Mouse (Mus musculus): Measurements from ENCODE around the gene Tcf7. TPM values are rescaled to one million over a fixed set of nuclear protein-coding genes. Genes with fewer than 3 reads are reported as not detected.

Gene Tcf7
- polyA plus RNA-seq, 1 experiment, result 2.6 TPM

- Histone ChIP-seq H3K4me3 (replicated peaks; ENCODE audit: control insufficient read depth, low read depth, low read length) (no peak overlapping the region), H3K27ac (ENCODE audit: control insufficient read depth, insufficient read depth, low read depth, low read length, poor library complexity) (no peak overlapping the region), H3K4me1 (ENCODE audit: control insufficient read depth, insufficient read depth, low read length) (no peaks in the 10 kb centered on the region; the same call in 1 of the 2 replicates)
- no peak for TF ChIP-seq CTCF (IDR thresholded peaks at IDR 0.05; ENCODE audit: control insufficient read depth, insufficient read depth, low read length)
- TF ChIP-seq POLR2A (IDR thresholded peaks at IDR 0.05; ENCODE audit: borderline replicate concordance, control insufficient read depth, low read depth, low read length), result no peak
These were observed 48.3 kb downstream of the Tcf7 start for GRCm38 (mm10) chr11:52234509-52234908.

GRCm38 (mm10) chr11:52233906-52234305 is 48.9 kb downstream of the Tcf7 start:
- H3K27ac ChIP-seq (ENCODE audit: control insufficient read depth, insufficient read depth, low read depth, low read length, poor library complexity), result no peak overlapping the region
- H3K4me1 ChIP-seq (ENCODE audit: control insufficient read depth, insufficient read depth, low read length), result no peaks in the 10 kb centered on the region; the same call in 1 of the 2 replicates
- H3K4me3 ChIP-seq (replicated peaks; ENCODE audit: control insufficient read depth, low read depth, low read length), result no peak overlapping the region
- 95% methylated on average over 1 of the region's 1 CpGs for WGBS
- TF ChIP-seq CTCF (IDR thresholded peaks at IDR 0.05; ENCODE audit: control insufficient read depth, insufficient read depth, low read length), result no peak
- no peak for TF ChIP-seq POLR2A (IDR thresholded peaks at IDR 0.05; ENCODE audit: borderline replicate concordance, control insufficient read depth, low read depth, low read length)

GRCm38 (mm10) chr11:52233043-52233653 is 49.7 kb downstream of the Tcf7 start:
- no peaks in the 10 kb centered on the region; the same call in 1 of the 2 replicates for H3K4me1 ChIP-seq (ENCODE audit: control insufficient read depth, insufficient read depth, low read length)
- 9% methylated on average over 3 of the region's 3 CpGs for WGBS
- H3K4me3 ChIP-seq (replicated peaks; ENCODE audit: control insufficient read depth, low read depth, low read length), result peak overlapping the region; percentile 36
- TF ChIP-seq CTCF (IDR thresholded peaks at IDR 0.05; ENCODE audit: control insufficient read depth, insufficient read depth, low read length) (no peak), POLR2A (IDR thresholded peaks at IDR 0.05; ENCODE audit: borderline replicate concordance, control insufficient read depth, low read depth, low read length) (no peak)
- no peak overlapping the region for H3K27ac ChIP-seq (ENCODE audit: control insufficient read depth, insufficient read depth, low read depth, low read length, poor library complexity)

GRCm38 (mm10) chr11:52231606-52232541 is 50.9 kb downstream of the Tcf7 start, which contains the start of gene Skp1a:
TSS of gene Skp1a (plus strand) at chr11:52231995.
- H3K4me3 ChIP-seq (replicated peaks; ENCODE audit: control insufficient read depth, low read depth, low read length), result peak within 1 kb of the TSS; percentile 82
- TF ChIP-seq CTCF (IDR thresholded peaks at IDR 0.05; ENCODE audit: control insufficient read depth, insufficient read depth, low read length), result no peak
- peak; percentile 100 for TF ChIP-seq POLR2A (IDR thresholded peaks at IDR 0.05; ENCODE audit: borderline replicate concordance, control insufficient read depth, low read depth, low read length)
- peak within 1 kb of the TSS; percentile 100 for H3K27ac ChIP-seq (ENCODE audit: control insufficient read depth, insufficient read depth, low read depth, low read length, poor library complexity)
- under 1% methylated on average over 87 of the region's 87 CpGs for WGBS
- H3K4me1 ChIP-seq (ENCODE audit: control insufficient read depth, insufficient read depth, low read length), result no peaks in the 10 kb centered on the region; the same call in 1 of the 2 replicates

- Histone ChIP-seq H3K4me3 (replicated peaks; ENCODE audit: control insufficient read depth, low read depth, low read length) (no peak overlapping the region), H3K27ac (ENCODE audit: control insufficient read depth, insufficient read depth, low read depth, low read length, poor library complexity) (no peak overlapping the region), H3K4me1 (ENCODE audit: control insufficient read depth, insufficient read depth, low read length) (no peaks in the 10 kb centered on the region; the same call in 1 of the 2 replicates)
- TF ChIP-seq POLR2A (IDR thresholded peaks at IDR 0.05; ENCODE audit: borderline replicate concordance, control insufficient read depth, low read depth, low read length), result no peak
- no peak for TF ChIP-seq CTCF (IDR thresholded peaks at IDR 0.05; ENCODE audit: control insufficient read depth, insufficient read depth, low read length)
- WGBS, result 69% methylated on average over 5 of the region's 5 CpGs
These were observed 52.1 kb downstream of the Tcf7 start for GRCm38 (mm10) chr11:52230694-52231093.

- H3K4me1 ChIP-seq (ENCODE audit: control insufficient read depth, insufficient read depth, low read length), result no peaks in the 10 kb centered on the region; the same call in 1 of the 2 replicates
- WGBS, result 88% methylated on average over 7 of the region's 7 CpGs
- TF ChIP-seq CTCF (IDR thresholded peaks at IDR 0.05; ENCODE audit: control insufficient read depth, insufficient read depth, low read length) (no peak), POLR2A (IDR thresholded peaks at IDR 0.05; ENCODE audit: borderline replicate concordance, control insufficient read depth, low read depth, low read length) (no peak)
- no peak overlapping the region for H3K27ac ChIP-seq (ENCODE audit: control insufficient read depth, insufficient read depth, low read depth, low read length, poor library complexity)
- H3K4me3 ChIP-seq (replicated peaks; ENCODE audit: control insufficient read depth, low read depth, low read length), result no peak overlapping the region
These were observed 53.9 kb downstream of the Tcf7 start for GRCm38 (mm10) chr11:52228722-52229448.

GRCm38 (mm10) chr11:52227466-52228226 is 55.2 kb downstream of the Tcf7 start:
- Histone ChIP-seq H3K27ac (ENCODE audit: control insufficient read depth, insufficient read depth, low read depth, low read length, poor library complexity) (no peak overlapping the region), H3K4me3 (replicated peaks; ENCODE audit: control insufficient read depth, low read depth, low read length) (no peak overlapping the region), H3K4me1 (ENCODE audit: control insufficient read depth, insufficient read depth, low read length) (no peaks in the 10 kb centered on the region; the same call in 1 of the 2 replicates)
- WGBS, result 81% methylated on average over 13 of the region's 13 CpGs
- TF ChIP-seq POLR2A (IDR thresholded peaks at IDR 0.05; ENCODE audit: borderline replicate concordance, control insufficient read depth, low read depth, low read length), result no peak
